Mouse (Mus musculus) E14TG2a.4 (cell line): ENCODE results near the gene Itpripl2.

Experiments
- H3K27me3 ChIP-seq: 2 replicates; pipeline ENCODE4 v1.6.1; 2014; ENCODE audit warnings: low read length, control low read depth; ENCODE audit not compliant: insufficient read depth
- H3K36me3 ChIP-seq: 2 replicates; pipeline ENCODE4 v1.6.1; 2014; ENCODE audit warnings: low read length, control low read depth; ENCODE audit not compliant: insufficient read depth
- H3K4me1 ChIP-seq: replicated peaks from 2 replicates; pipeline ENCODE4 v1.6.1; 2014; ENCODE audit warnings: low read depth, low read length, control low read depth
- H3K4me3 ChIP-seq: replicated peaks from 2 replicates; pipeline ENCODE4 v1.5.1; 2014; ENCODE audit warnings: mild to moderate bottlenecking, low read length
- H3K9me3 ChIP-seq: 2 replicates; pipeline ENCODE4 v1.6.1; 2014; ENCODE audit warnings: low read length, control low read depth
- CTCF ChIP-seq: conservative IDR thresholded peaks from 2 replicates; pipeline ENCODE4 v1.5.1; 2014; ENCODE audit warnings: low read length
- NANOG ChIP-seq: IDR thresholded peaks from 2 replicates; pipeline ENCODE4 v1.6.1; 2014; ENCODE audit warnings: borderline replicate concordance, low read length, mixed read lengths
- POU5F1 ChIP-seq: IDR thresholded peaks from 2 replicates; pipeline ENCODE4 v1.6.1; 2014; ENCODE audit warnings: low read length, borderline replicate concordance

Itpripl2 gene

DNA sequence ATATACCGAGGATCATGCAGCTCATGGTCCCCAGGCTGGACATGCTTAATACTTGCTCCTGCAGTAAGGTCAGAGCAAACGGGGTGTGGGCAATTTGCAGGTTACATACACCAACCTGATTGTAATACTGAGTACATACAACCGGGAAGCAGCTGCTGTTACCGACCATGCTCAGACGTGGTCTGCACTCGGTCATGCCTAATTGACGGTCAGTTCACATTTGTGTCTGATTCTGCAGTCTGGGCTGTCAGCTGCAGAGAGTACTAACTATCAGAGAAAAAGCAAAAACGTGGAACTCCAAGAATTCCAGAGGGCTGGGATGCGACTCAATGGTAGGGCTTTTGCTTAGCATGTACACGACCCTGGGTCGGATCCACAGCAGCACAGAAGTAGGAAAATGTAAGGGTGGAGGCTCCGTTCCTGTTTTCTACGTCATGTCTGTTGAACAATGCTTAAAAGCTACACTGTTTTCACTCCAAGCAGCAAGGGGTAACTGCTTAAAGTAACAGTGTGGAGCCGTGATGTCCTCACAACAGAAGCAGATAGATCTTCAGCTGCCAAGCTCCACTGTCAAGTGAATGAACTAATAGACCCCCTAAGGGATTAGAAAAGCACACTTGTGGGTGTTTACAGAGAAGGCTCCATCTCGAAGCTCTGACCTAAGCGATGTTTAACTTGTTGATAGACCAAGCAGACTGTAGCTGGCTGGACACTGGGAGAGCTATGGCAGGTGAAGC is 30.2 kb downstream of the Itpripl2 start:
- Histone ChIP-seq H3K36me3 (no peaks in the 10 kb centered on the region), H3K27me3 (peaks cover 21% of the 10 kb centered on the region), H3K9me3 (peaks cover 5% of the 10 kb centered on the region; the same call in 1 of the 2 replicates), H3K4me3 (no peak overlapping the region), H3K4me1 (peaks cover 7% of the 10 kb centered on the region; the same call in 1 of the 2 replicates)
- TF ChIP-seq CTCF (no peak), POU5F1 (no peak), NANOG (no peak)

DNA sequence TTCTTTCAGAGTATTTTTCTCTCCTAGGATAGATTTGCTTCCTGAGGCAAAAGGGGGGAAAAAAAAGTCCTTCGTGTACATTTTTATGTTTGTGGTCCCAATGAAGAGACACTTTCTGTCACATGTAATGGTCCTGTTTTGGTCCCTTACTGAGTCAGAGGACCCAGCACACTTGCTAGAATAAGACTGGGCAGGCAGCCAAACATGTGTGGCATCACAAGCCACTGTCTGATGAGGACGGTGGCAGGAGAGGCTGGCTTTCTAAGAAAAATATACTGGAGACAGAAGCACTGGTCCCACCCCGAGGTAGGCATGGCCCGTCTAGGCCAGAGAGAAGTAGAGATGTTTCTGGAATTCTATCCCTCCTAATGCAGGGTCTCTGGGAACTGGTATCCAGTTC is 38.1 kb downstream of the Itpripl2 start:
- no peak overlapping the region for H3K4me3 ChIP-seq
- H3K27me3 ChIP-seq, result peaks cover 52% of the 10 kb centered on the region
- no peaks in the 10 kb centered on the region for H3K36me3 ChIP-seq
- TF ChIP-seq POU5F1 (no peak), CTCF (no peak), NANOG (no peak)
- H3K9me3 ChIP-seq, result peaks cover 10% of the 10 kb centered on the region; the same call in 1 of the 2 replicates
- H3K4me1 ChIP-seq, result peaks cover 5% of the 10 kb centered on the region

GRCm38 (mm10) chr7:118452940-118453339 is 38.8 kb downstream of the Itpripl2 start:
- Histone ChIP-seq H3K9me3 (peaks cover 10% of the 10 kb centered on the region; the same call in 1 of the 2 replicates), H3K4me3 (no peak overlapping the region), H3K36me3 (no peaks in the 10 kb centered on the region), H3K4me1 (peaks cover 7% of the 10 kb centered on the region), H3K27me3 (peaks cover 52% of the 10 kb centered on the region)
- TF ChIP-seq CTCF, result no peak
- no peak for TF ChIP-seq NANOG
- TF ChIP-seq POU5F1, result no peak

DNA sequence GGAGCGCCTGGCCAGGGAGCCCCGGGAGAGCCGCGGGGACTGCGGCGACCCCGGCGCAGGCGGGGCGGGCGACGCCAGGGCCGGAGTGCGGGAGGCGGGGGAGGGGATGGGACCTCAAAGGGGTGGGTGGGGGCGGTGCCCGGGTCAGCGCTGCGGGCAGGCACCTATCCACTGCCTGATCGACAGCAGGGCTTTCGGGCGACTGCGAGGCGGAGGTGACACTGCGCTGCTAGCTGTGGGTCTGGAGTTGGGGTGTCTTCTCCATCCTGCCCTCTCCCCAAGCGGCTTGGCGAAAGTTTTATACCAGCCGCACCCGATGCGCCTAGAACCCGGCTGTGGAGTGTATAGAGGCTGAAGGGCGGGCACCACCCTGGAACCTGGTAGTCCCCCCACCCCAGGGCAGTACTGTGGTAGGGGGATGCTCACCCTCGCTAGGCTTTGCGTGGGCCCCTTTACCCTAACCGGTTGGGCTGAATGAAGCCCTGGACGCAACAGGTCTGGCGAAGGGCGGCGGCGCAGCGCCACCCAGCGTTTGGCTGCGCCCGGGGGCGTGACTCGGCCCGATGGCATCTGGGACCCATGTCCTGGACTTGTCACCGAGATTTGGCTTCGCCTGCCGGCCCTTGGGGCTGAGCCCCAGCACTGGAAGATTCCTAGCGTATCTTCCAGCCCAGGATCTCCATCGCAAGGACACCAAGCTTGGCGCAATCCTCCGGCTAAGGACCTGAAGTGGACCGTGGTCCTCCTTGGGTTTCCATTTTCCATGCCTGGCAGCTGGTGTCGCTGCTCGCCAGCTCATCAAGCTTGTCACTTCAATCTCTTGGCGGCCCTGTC is 43.4 kb downstream of the Itpripl2 start, which contains the start of gene Syt17:
TSS of gene Syt17 (minus strand) at position 89 of the 834 bp plus-strand sequence.
- Histone ChIP-seq H3K4me3 (peak within 1 kb of the TSS; percentile 89), H3K9me3 (peaks cover 26% of the 10 kb centered on the region), H3K4me1 (peaks cover 15% of the 10 kb centered on the region), H3K36me3 (no peaks in the 10 kb centered on the region), H3K27me3 (peaks cover 45% of the 10 kb centered on the region)
- TF ChIP-seq CTCF, result no peak
- TF ChIP-seq POU5F1, result no peak
- TF ChIP-seq NANOG, result no peak

DNA sequence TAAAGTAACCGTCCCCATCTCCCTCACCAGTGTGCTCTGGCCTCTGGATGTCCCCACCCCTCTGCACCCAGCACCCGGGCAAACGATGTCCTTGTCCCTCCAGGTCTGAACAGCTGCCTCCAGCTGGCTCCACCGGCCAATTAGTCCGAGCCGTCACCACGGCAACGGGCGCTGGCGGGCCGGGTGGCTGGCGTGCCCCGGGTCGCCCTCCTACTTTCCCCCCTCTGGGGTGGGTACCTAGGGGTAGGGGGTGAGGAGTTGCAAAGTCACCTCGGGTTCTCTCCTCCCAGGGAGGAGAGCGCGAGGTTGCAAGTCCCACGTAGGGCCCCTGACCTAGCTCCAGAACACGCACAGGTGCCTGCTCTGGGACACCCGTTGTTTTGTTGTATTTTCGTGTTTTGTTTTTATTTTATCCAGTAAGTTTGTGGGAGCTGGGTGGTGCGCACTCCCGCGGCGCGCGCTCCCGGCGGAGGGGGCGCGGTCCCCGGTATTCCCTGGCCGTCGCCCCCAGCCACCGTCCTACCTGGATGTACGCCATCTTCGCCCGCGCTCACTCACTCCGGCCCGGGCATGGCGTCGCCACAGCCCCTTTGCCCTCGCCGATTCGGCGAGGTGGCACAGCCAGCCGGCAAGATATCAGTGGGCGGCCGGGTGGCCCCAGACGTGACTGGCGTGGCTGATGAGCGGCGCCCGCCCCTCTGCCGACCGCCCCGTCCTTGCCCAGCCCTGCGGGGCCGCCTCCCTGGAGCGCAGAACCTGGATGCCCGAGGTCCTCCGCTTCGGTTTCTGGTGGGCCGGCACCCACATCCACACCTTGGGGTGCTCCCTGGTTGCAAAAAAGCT is 44.3 kb downstream of the Itpripl2 start:
- Histone ChIP-seq H3K4me3 (peak overlapping the region; percentile 89), H3K36me3 (no peaks in the 10 kb centered on the region), H3K9me3 (peaks cover 26% of the 10 kb centered on the region), H3K4me1 (peaks cover 21% of the 10 kb centered on the region), H3K27me3 (peaks cover 48% of the 10 kb centered on the region)
- no peak for TF ChIP-seq NANOG

DNA sequence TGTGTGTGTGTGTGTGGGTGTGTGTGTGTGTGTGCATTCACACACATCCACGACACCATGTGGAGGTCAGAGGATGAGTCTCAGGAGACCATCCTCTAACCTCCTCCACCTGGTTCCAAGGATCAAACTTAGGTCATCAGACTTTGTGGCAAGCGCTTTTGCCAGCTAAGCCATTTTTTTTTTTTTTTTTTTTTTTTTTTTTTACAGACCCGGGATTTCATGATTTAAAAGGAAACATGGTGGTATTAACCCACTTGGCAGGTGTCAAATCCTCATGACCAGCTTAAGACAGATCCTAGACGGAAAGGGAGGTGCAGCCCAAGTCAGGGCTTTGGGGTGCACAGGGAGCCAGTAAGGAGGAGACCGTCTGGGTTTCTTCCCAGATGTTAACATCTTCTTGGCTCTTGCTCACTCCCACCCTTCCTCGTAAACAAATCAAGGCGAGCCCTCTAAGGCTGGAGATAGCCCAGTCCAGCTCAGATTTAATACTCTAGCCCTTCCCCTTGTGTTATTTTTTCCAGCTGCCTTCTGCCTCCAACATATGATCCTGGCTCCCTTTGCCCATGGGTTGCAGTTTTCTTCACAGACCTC is 47.8 kb downstream of the Itpripl2 start:
- H3K27me3 ChIP-seq, result peaks cover 33% of the 10 kb centered on the region
- peaks cover 19% of the 10 kb centered on the region for H3K4me1 ChIP-seq
- H3K36me3 ChIP-seq, result no peaks in the 10 kb centered on the region
- no peak overlapping the region for H3K4me3 ChIP-seq
- peaks cover 26% of the 10 kb centered on the region for H3K9me3 ChIP-seq
- TF ChIP-seq POU5F1 (no peak), NANOG (no peak), CTCF (no peak)

DNA sequence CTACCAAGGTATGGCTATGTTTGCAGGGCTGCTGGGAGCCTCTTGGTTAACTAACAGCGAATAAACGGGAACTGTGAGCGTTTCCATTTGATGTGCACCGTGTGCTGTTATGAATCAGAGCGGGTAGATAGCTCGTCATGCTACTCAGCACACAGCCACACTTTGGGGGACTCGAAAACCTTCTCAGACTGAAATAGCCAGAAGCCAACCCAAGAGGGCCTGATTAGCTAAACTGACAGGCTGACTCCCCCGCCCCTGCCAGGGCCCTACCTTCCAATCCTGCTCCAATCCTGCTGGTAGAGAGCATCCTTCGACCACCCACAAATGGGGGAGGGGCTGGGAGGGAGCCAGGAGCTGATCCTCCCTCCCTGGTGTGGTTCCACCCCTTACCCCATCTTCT is 48.4 kb downstream of the Itpripl2 start:
- no peaks in the 10 kb centered on the region for H3K36me3 ChIP-seq
- H3K27me3 ChIP-seq, result peaks cover 33% of the 10 kb centered on the region
- TF ChIP-seq CTCF, result no peak
- no peak for TF ChIP-seq NANOG
- TF ChIP-seq POU5F1, result no peak
- peaks cover 26% of the 10 kb centered on the region for H3K9me3 ChIP-seq
- H3K4me1 ChIP-seq, result peaks cover 14% of the 10 kb centered on the region
- H3K4me3 ChIP-seq, result no peak overlapping the region

DNA sequence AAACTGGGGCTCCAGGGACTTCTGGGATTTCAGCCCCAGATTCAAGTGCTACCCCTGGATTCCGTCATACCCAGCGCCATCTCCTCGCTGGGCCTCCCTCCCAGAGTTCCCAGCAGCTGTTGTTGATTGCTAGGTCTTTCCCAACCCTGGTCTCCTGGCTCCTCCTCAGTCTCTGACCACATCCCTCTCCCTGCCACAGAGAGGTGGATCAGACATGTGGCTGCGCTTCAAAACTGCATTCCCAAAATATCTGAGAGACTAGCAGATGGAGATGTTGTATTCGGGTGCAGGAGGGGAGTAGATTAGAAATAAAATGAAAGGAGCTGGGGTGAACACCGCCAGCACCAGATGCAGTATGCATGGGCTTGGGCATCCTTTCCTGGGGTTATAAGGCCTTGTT is 50.2 kb downstream of the Itpripl2 start:
- peaks cover 9% of the 10 kb centered on the region for H3K4me1 ChIP-seq
- no peak overlapping the region for H3K4me3 ChIP-seq
- TF ChIP-seq CTCF (no peak), POU5F1 (no peak), NANOG (no peak)
- peaks cover 19% of the 10 kb centered on the region; the same call in 1 of the 2 replicates for H3K27me3 ChIP-seq
- no peaks in the 10 kb centered on the region for H3K36me3 ChIP-seq
- H3K9me3 ChIP-seq, result peaks cover 19% of the 10 kb centered on the region
